Mouse (Mus musculus) 3T3-L1 (cell line): ENCODE results near the gene Cyp2c54.
"Not testable (repeated sequence)": the region's sequence is repeated elsewhere in the genome, so short reads cannot be mapped to it uniquely, and the experiment has no call there.

ENCODE experiments used
- DNase-seq: peaks from one replicate; pipeline ENCODE4 v3.0.0-alpha.2; 2015; ENCODE audit warnings: low read depth, low spot score

Gene Cyp2c54

GRCm38 (mm10) chr19:40073701-40074100 is at the start of gene Cyp2c54:
Cyp2c54 (minus strand) TSS chr19:40073827.
- no peak for DNase-seq

GRCm38 (mm10) chr19:40119624-40120023 is 46.0 kb upstream of the Cyp2c54 start:
- not testable (repeated sequence) for DNase-seq

- DNase-seq = no peak
Measured at GRCm38 (mm10) chr19:40091111-40091510, 17.5 kb upstream of the Cyp2c54 start.

- DNase-seq = not testable (repeated sequence)
Measured at GRCm38 (mm10) chr19:40089421-40089820, 15.8 kb upstream of the Cyp2c54 start, which contains the start of gene Cyp2c50. Cyp2c50 (plus strand) TSS chr19:40089688.

- DNase-seq = no peak
Measured at GRCm38 (mm10) chr19:40088381-40088780, 14.8 kb upstream of the Cyp2c54 start.

GRCm38 (mm10) chr19:39992140-39992539 is 81.5 kb downstream of the Cyp2c54 start, which contains the start of gene Cyp2c37:
Cyp2c37 (plus strand) TSS chr19:39992424.
- not testable (repeated sequence) for DNase-seq

- DNase-seq = no peak
Measured at GRCm38 (mm10) chr19:39989471-39989870, 84.2 kb downstream of the Cyp2c54 start.
